Mouse (Mus musculus): Measurements from ENCODE around the gene Scai. TPM values are rescaled to one million over a fixed set of nuclear protein-coding genes. Genes with fewer than 3 reads are reported as not detected.
A peak's percentile ranks its signal among the peaks of the same experiment; 100 is the strongest.

Scai gene
- polyA plus RNA-seq, 1 experiment from 2014 or later, result 3.3 TPM

- Histone ChIP-seq H3K27me3 (ENCODE audit: control insufficient read depth, insufficient read depth, low read length) (no peaks in the 10 kb centered on the region), H3K4me3 (ENCODE audit: low read depth, low read length) (no peak overlapping the region), H3K4me1 (replicated peaks; ENCODE audit: control insufficient read depth, insufficient read depth) (no peaks in the 10 kb centered on the region), H3K4me2 (replicated peaks; ENCODE audit: low read depth) (no peak overlapping the region), H3K9me3 (ENCODE audit: control insufficient read depth, low read length) (no peaks in the 10 kb centered on the region), H3K36me3 (ENCODE audit: control insufficient read depth, insufficient read depth, low read length) (no peaks in the 10 kb centered on the region), H3K27ac (replicated peaks) (no peak overlapping the region), H3K9ac (ENCODE audit: low read length) (no peak overlapping the region)
- TF ChIP-seq CTCF (IDR thresholded peaks at IDR 0.05; ENCODE audit: low read depth), result no peak
- ATAC-seq (ENCODE audit: low FRiP score, low TSS enrichment), result no peak
- no peak for DNase-seq (ENCODE audit: low spot score)
- WGBS, result 57% methylated on average over 3 of the region's 3 CpGs
Measured at GRCm38 (mm10) chr2:39219034-39219433, 28.5 kb upstream of the Scai start.

GRCm38 (mm10) chr2:39217150-39217549 is 26.6 kb upstream of the Scai start:
- Histone ChIP-seq H3K36me3 (ENCODE audit: control insufficient read depth, insufficient read depth, low read length) (no peaks in the 10 kb centered on the region), H3K27me3 (ENCODE audit: control insufficient read depth, insufficient read depth, low read length) (no peaks in the 10 kb centered on the region), H3K4me3 (ENCODE audit: low read depth, low read length) (no peak overlapping the region), H3K4me2 (replicated peaks; ENCODE audit: low read depth) (no peak overlapping the region), H3K9me3 (ENCODE audit: control insufficient read depth, low read length) (no peaks in the 10 kb centered on the region), H3K27ac (replicated peaks) (no peak overlapping the region), H3K9ac (ENCODE audit: low read length) (no peak overlapping the region), H3K4me1 (replicated peaks; ENCODE audit: control insufficient read depth, insufficient read depth) (no peaks in the 10 kb centered on the region)
- ATAC-seq (ENCODE audit: low FRiP score, low TSS enrichment) (no peak), DNase-seq (ENCODE audit: low spot score) (no peak)
- WGBS, result 91% methylated on average over 4 of the region's 4 CpGs
- TF ChIP-seq CTCF (IDR thresholded peaks at IDR 0.05; ENCODE audit: low read depth), result no peak
- no peak for TF ChIP-seq EP300 (optimal IDR thresholded peaks at IDR 0.05)

- Histone ChIP-seq H3K27me3 (ENCODE audit: control insufficient read depth, insufficient read depth, low read length) (no peaks in the 10 kb centered on the region), H3K9me3 (ENCODE audit: control insufficient read depth, low read length) (no peaks in the 10 kb centered on the region), H3K27ac (replicated peaks) (no peak overlapping the region), H3K4me1 (replicated peaks; ENCODE audit: control insufficient read depth, insufficient read depth) (no peaks in the 10 kb centered on the region), H3K9ac (ENCODE audit: low read length) (no peak overlapping the region), H3K4me3 (ENCODE audit: low read depth, low read length) (no peak overlapping the region), H3K36me3 (ENCODE audit: control insufficient read depth, insufficient read depth, low read length) (no peaks in the 10 kb centered on the region), H3K4me2 (replicated peaks; ENCODE audit: low read depth) (no peak overlapping the region)
- ATAC-seq (ENCODE audit: low FRiP score, low TSS enrichment) (no peak), DNase-seq (ENCODE audit: low spot score) (no peak)
- WGBS, result 78% methylated on average over 4 of the region's 4 CpGs
- no peak for TF ChIP-seq CTCF (IDR thresholded peaks at IDR 0.05; ENCODE audit: low read depth)
- no peak for TF ChIP-seq EP300 (optimal IDR thresholded peaks at IDR 0.05)
Measured at GRCm38 (mm10) chr2:39210738-39211137, 20.2 kb upstream of the Scai start.

GRCm38 (mm10) chr2:39203359-39203758 is 12.8 kb upstream of the Scai start:
- H3K4me3 ChIP-seq (ENCODE audit: low read depth, low read length), result no peak overlapping the region
- H3K36me3 ChIP-seq (ENCODE audit: control insufficient read depth, insufficient read depth, low read length), result 0 out of 2 replicates have a peak, but pooled peaks cover 2% of the 10 kb centered on the region
- DNase-seq (ENCODE audit: low spot score) (no peak), ATAC-seq (ENCODE audit: low FRiP score, low TSS enrichment) (no peak)
- no peaks in the 10 kb centered on the region for H3K4me1 ChIP-seq (replicated peaks; ENCODE audit: control insufficient read depth, insufficient read depth)
- no peak overlapping the region for H3K9ac ChIP-seq (ENCODE audit: low read length)
- no peak overlapping the region for H3K27ac ChIP-seq (replicated peaks)
- no peaks in the 10 kb centered on the region for H3K27me3 ChIP-seq (ENCODE audit: control insufficient read depth, insufficient read depth, low read length)
- H3K9me3 ChIP-seq (ENCODE audit: control insufficient read depth, low read length), result no peaks in the 10 kb centered on the region
- no peak overlapping the region for H3K4me2 ChIP-seq (replicated peaks; ENCODE audit: low read depth)
- TF ChIP-seq EP300 (optimal IDR thresholded peaks at IDR 0.05) (no peak), CTCF (IDR thresholded peaks at IDR 0.05; ENCODE audit: low read depth) (no peak)
- WGBS, result 86% methylated on average over 2 of the region's 2 CpGs

- Histone ChIP-seq H3K4me3 (ENCODE audit: low read depth, low read length) (no peak overlapping the region), H3K9me3 (ENCODE audit: control insufficient read depth, low read length) (no peaks in the 10 kb centered on the region), H3K4me2 (replicated peaks; ENCODE audit: low read depth) (no peak overlapping the region), H3K36me3 (ENCODE audit: control insufficient read depth, insufficient read depth, low read length) (no peaks in the 10 kb centered on the region), H3K27ac (replicated peaks) (no peak overlapping the region), H3K4me1 (replicated peaks; ENCODE audit: control insufficient read depth, insufficient read depth) (no peaks in the 10 kb centered on the region; the same call in 1 of the 2 replicates), H3K9ac (ENCODE audit: low read length) (no peak overlapping the region), H3K27me3 (ENCODE audit: control insufficient read depth, insufficient read depth, low read length) (no peaks in the 10 kb centered on the region)
- TF ChIP-seq EP300 (optimal IDR thresholded peaks at IDR 0.05) (no peak), CTCF (IDR thresholded peaks at IDR 0.05; ENCODE audit: low read depth) (no peak)
- ATAC-seq (ENCODE audit: low FRiP score, low TSS enrichment) (no peak), DNase-seq (ENCODE audit: low spot score) (no peak)
- 95% methylated on average over 2 of the region's 2 CpGs for WGBS
Measured at GRCm38 (mm10) chr2:39194809-39195208, 4.3 kb upstream of the Scai start.

GRCm38 (mm10) chr2:39189961-39190560 is 473 bp downstream of the Scai start:
- Histone ChIP-seq H3K9me3 (ENCODE audit: control insufficient read depth, low read length) (no peaks in the 10 kb centered on the region), H3K27ac (replicated peaks) (peak overlapping the region; percentile 91), H3K27me3 (ENCODE audit: control insufficient read depth, insufficient read depth, low read length) (no peaks in the 10 kb centered on the region), H3K36me3 (ENCODE audit: control insufficient read depth, insufficient read depth, low read length) (no peaks in the 10 kb centered on the region), H3K4me2 (replicated peaks; ENCODE audit: low read depth) (peak overlapping the region; percentile 91), H3K4me3 (ENCODE audit: low read depth, low read length) (peak overlapping the region; percentile 97), H3K4me1 (replicated peaks; ENCODE audit: control insufficient read depth, insufficient read depth) (no peaks in the 10 kb centered on the region; the same call in 1 of the 2 replicates), H3K9ac (ENCODE audit: low read length) (peak overlapping the region; percentile 82)
- ATAC-seq (ENCODE audit: low FRiP score, low TSS enrichment), result peak; percentile 49
- no peak for DNase-seq (ENCODE audit: low spot score)
- no peak for TF ChIP-seq EP300 (optimal IDR thresholded peaks at IDR 0.05)
- no peak for TF ChIP-seq CTCF (IDR thresholded peaks at IDR 0.05; ENCODE audit: low read depth)
- 0% methylated on average over 32 of the region's 39 CpGs for WGBS

Data from stomach, postnatal 0 days (tissue).